Mouse (Mus musculus) stomach, embryonic 14.5 days (tissue): ENCODE measurements around the gene Dennd1b. TPM values are rescaled to one million over a fixed set of nuclear protein-coding genes. Genes with fewer than 3 reads are reported as not detected.

Experiments used
- ATAC-seq: fragments of 200-750 bp; cut with Nextera tagmentation; 2 replicates; pipeline ENCODE4 v1.8.0; 2017; ENCODE audit warnings: low read depth, moderate TSS enrichment; ENCODE audit not compliant: insufficient number of reproducible peaks, insufficient read depth, low FRiP score
- H3K27ac ChIP-seq: fragments of 300-500 bp; sonication (generic); 2 replicates; pipeline ENCODE4 v1.5.1; 2014; ENCODE audit warnings: mild to moderate bottlenecking, low read length, moderate library complexity, mixed read lengths
- H3K27me3 ChIP-seq: fragments of 300-500 bp; sonication (generic); 2 replicates; pipeline ENCODE4 v1.6.1; 2014; ENCODE audit warnings: low read length, control low read depth, mixed read lengths; ENCODE audit not compliant: control insufficient read depth, insufficient read depth
- H3K36me3 ChIP-seq: fragments of 300-500 bp; sonication (generic); 2 replicates; pipeline ENCODE4 v1.6.1; 2014; ENCODE audit warnings: mild to moderate bottlenecking, control low read depth, low read length, moderate library complexity, mixed read lengths; ENCODE audit not compliant: control insufficient read depth, insufficient read depth
- H3K4me1 ChIP-seq: fragments of 300-500 bp; sonication (generic); 2 replicates; pipeline ENCODE4 v1.6.1; 2014; ENCODE audit warnings: low read length, control low read depth, mixed read lengths; ENCODE audit not compliant: control insufficient read depth, insufficient read depth
- H3K4me2 ChIP-seq: fragments of 300-500 bp; sonication (generic); replicated peaks from 2 replicates; pipeline ENCODE4 v1.6.1; 2014; ENCODE audit warnings: low read depth, low read length, control low read depth
- H3K4me3 ChIP-seq: fragments of 300-500 bp; sonication (generic); 2 replicates; pipeline ENCODE4 v1.5.1; 2014; ENCODE audit warnings: low read depth, low read length, control low read depth
- H3K9ac ChIP-seq: fragments of 300-500 bp; sonication (generic); replicated peaks from 2 replicates; pipeline ENCODE4 v1.6.1; 2014; ENCODE audit warnings: low read depth, mild to moderate bottlenecking, control low read depth, low read length, moderate library complexity, mixed read lengths
- H3K9me3 ChIP-seq: fragments of 300-500 bp; sonication (generic); 2 replicates; pipeline ENCODE4 v1.6.1; 2016; ENCODE audit warnings: low read depth, low read length, control low read depth; ENCODE audit not compliant: control insufficient read depth
- WGBS: fragments of 180-500 bp; shearing (Covaris S2); extraction: QIAGEN DNeasy Blood & Tissue Kit; methylation state at CpG from one replicate; pipeline ENCODE4 v1.1.7; 2014; 5-methylcytosine and 5-hydroxymethylcytosine counted together
- polyA plus RNA-seq: library from polyadenylated mRNA; unstranded; fragments of >200 nt; fragmentation: Nextera tagmentation; extraction: Ambion mirVana; gene quantifications from 2 replicates; pipeline ENCODE4 v1.2.1, GENCODE M21; 2014

Gene Dennd1b
- polyA plus RNA-seq, 1 experiment from 2014 or later = 12.8 TPM

DNA sequence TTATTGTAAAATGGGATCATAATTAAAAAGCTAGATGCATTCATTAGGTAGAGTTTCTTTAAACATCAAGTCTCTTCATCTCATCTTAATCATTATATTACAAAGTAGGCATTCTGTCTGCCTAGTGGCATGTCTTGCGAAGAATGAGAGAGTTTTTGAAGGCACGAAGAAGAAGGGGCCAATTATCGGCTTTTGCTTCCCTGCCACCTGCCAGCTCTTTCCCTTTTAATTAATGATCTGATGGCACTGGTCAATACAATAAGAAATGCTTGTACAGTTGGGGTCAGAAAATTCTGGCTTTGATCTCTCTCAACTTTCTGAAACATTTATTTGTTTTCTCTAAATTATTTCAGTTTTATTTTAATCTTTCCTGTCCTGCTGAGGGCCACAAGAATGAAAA is 127.5 kb downstream of the Dennd1b start:
- no peak for ATAC-seq
- Histone ChIP-seq H3K9me3 (no peaks in the 10 kb centered on the region), H3K36me3 (no peaks in the 10 kb centered on the region), H3K9ac (no peak overlapping the region), H3K4me2 (no peak overlapping the region), H3K4me1 (no peaks in the 10 kb centered on the region), H3K27me3 (no peaks in the 10 kb centered on the region), H3K4me3 (no peak overlapping the region), H3K27ac (no peak overlapping the region)
- WGBS = 79% methylated on average over 3 of the region's 3 CpGs

DNA sequence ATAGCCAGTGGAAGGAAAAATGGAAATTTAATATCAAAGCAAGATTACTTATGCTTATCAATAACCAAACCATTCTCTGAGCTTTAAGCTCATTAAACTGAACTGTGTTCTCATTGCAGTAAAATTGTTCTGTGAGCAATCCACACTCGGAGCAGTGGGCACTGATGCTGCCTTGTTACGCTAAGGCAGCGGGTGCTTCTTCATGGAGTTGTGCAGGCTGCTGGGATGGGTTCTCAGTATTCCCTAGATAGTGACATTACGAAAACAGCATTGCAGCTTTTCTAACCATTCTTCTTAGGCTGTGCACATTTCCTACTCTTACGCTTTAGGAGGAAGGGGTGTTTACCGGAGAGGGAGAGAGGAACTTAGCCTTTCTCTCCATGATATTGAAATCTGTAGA is 128.5 kb downstream of the Dennd1b start:
- no peak overlapping the region for H3K4me3 ChIP-seq
- no peaks in the 10 kb centered on the region for H3K9me3 ChIP-seq
- no peak overlapping the region for H3K27ac ChIP-seq
- no peaks in the 10 kb centered on the region for H3K36me3 ChIP-seq
- no peak overlapping the region for H3K9ac ChIP-seq
- 90% methylated on average over 6 of the region's 6 CpGs for WGBS
- H3K4me2 ChIP-seq = no peak overlapping the region
- no peak for ATAC-seq
- H3K27me3 ChIP-seq = no peaks in the 10 kb centered on the region
- no peaks in the 10 kb centered on the region for H3K4me1 ChIP-seq

DNA sequence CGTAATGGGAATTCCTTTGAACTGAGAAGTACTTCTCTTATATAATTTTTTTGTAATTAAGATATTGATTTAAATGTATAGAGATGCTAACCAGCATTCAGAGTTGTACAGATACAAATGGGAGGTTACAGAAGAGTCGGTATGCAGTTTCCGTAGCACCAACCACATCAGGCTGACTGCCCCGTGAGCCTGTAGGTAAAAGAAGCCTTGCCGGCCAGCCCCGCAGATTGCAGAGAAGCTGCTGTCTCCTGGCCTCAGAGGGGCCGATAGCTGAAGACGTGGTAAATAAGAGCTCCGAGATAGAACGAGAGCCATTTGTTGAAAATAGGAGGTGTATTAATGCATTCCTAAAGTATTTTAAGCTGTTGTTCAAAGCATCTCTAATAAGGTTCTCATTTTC is 128.9 kb downstream of the Dennd1b start:
- H3K4me2 ChIP-seq = no peak overlapping the region
- 70% methylated on average over 10 of the region's 10 CpGs for WGBS

DNA sequence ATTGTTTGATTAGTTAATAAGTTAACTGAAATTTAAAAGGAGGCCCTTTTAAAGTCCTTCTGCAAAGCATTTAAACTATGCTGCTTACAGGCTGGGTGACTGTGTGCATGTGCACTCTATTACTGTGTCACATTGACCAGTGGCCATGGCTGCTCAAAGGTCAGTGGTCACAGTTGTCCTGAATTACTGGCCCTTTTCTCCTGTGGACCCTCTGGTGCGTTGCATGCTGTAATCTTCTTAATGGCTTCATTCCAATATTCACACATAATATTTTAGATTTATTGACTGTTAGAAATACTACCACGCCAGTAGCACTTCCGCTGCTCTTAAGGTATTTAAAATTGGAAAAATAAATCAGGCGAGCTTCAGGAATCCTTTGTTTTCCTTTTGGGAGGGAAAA is 129.5 kb downstream of the Dennd1b start:
- H3K9me3 ChIP-seq = no peaks in the 10 kb centered on the region
- no peaks in the 10 kb centered on the region for H3K27me3 ChIP-seq
- no peak overlapping the region for H3K27ac ChIP-seq
- H3K4me3 ChIP-seq = no peak overlapping the region
- H3K4me2 ChIP-seq = no peak overlapping the region
- no peak for ATAC-seq
- no peaks in the 10 kb centered on the region for H3K4me1 ChIP-seq
- 78% methylated on average over 4 of the region's 4 CpGs for WGBS
- H3K9ac ChIP-seq = no peak overlapping the region
- no peaks in the 10 kb centered on the region for H3K36me3 ChIP-seq

More for the DNA sequence above, 128.9 kb downstream of the Dennd1b start:
- no peaks in the 10 kb centered on the region for H3K36me3 ChIP-seq
- no peak overlapping the region for H3K9ac ChIP-seq
- no peak overlapping the region for H3K27ac ChIP-seq
- no peak for ATAC-seq
- H3K4me1 ChIP-seq = no peaks in the 10 kb centered on the region
- H3K4me3 ChIP-seq = no peak overlapping the region
- H3K9me3 ChIP-seq = no peaks in the 10 kb centered on the region
- no peaks in the 10 kb centered on the region for H3K27me3 ChIP-seq

DNA sequence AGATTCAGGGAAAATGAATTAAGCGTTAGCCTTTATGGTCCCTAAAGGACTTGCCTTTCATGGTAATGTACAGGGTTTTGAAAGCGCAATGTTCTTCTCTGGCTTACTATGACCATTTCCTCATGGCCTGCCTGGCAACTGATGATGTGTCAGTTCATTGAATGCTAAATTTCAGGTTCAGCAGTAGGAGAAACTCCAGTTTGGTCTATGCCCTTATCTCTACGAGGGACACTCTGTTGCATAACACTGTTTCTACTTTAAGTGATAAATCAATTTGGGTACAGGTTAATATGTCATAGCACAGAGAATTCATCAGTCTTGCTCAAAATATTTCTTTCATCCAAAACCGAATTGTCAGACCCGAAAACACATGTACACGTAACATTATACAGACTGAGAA is 133.1 kb downstream of the Dennd1b start:
- Histone ChIP-seq H3K36me3 (no peaks in the 10 kb centered on the region), H3K27me3 (no peaks in the 10 kb centered on the region), H3K4me2 (no peak overlapping the region), H3K27ac (no peak overlapping the region), H3K4me1 (no peaks in the 10 kb centered on the region), H3K9me3 (no peaks in the 10 kb centered on the region), H3K4me3 (no peak overlapping the region), H3K9ac (no peak overlapping the region)
- ATAC-seq = no peak
- WGBS = 89% methylated on average over 6 of the region's 6 CpGs

DNA sequence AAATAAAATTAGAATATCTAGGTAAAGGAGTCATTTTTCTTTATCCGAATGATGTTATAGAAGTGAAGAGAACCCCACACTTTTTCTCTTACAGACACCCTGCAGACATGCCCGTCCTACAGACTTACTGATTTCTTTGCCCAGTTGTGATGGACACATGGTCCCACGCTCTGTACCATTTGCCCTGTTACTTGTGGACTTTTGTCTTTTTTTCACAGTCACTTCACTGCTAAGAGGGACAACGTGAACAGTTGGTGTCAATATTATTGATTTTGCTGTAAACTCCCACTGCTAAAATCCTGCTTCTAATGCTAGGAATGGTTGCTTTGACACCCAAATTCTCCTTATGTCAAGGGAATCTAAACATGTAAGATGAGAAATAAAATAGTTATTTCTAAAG is 134.9 kb downstream of the Dennd1b start:
- Histone ChIP-seq H3K4me1 (no peaks in the 10 kb centered on the region), H3K9ac (no peak overlapping the region), H3K4me3 (no peak overlapping the region), H3K36me3 (no peaks in the 10 kb centered on the region; the same call in 1 of the 2 replicates), H3K9me3 (no peaks in the 10 kb centered on the region), H3K27ac (no peak overlapping the region), H3K4me2 (no peak overlapping the region), H3K27me3 (no peaks in the 10 kb centered on the region)
- 82% methylated on average over 4 of the region's 4 CpGs for WGBS
- ATAC-seq = no peak

DNA sequence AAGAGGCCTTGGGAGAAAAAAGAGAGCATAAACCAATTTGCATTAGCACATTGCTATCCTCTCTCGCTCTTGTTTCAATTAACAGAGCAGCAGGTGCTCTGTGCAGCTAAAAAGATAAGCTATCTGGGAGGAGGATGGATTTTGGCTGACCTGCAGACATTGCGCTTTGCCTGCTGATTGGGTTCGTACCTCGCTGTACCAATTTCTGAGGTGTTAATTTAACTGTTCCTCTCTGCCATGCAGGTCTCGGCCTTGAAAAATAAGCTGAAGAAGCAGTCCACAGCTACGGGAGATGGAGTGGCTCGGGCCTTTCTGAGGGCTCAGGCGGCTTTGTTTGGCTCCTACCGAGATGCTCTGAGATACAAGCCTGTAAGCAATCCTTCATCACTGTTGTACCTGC is 138.5 kb downstream of the Dennd1b start:
- Histone ChIP-seq H3K4me3 (no peak overlapping the region), H3K9ac (no peak overlapping the region), H3K27ac (no peak overlapping the region), H3K9me3 (no peaks in the 10 kb centered on the region), H3K36me3 (no peaks in the 10 kb centered on the region; the same call in 1 of the 2 replicates), H3K27me3 (no peaks in the 10 kb centered on the region), H3K4me2 (no peak overlapping the region), H3K4me1 (no peaks in the 10 kb centered on the region)
- WGBS = 80% methylated on average over 9 of the region's 9 CpGs
- ATAC-seq = no peak

DNA sequence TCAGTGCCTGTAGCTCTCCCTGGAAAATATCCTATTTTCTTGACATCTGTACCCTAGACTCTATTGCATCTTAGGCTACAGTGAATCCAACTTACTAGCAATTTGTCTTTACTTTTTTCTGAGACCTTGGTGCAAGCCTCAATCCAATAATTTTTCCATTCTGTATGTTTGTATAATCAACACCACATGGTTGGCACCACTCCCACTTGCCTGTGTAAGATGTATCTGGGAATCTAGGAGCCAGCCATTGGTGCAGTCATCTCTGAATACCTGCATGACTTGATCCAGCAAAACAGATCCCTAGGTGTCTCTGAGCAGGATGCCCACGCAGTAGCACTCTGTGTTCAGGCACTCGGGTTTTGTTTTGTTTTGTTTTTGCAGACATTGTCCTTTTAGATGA is 145.0 kb downstream of the Dennd1b start:
- Histone ChIP-seq H3K9me3 (no peaks in the 10 kb centered on the region), H3K4me2 (no peak overlapping the region), H3K27me3 (no peaks in the 10 kb centered on the region), H3K27ac (no peak overlapping the region), H3K9ac (no peak overlapping the region), H3K4me3 (no peak overlapping the region), H3K36me3 (no peaks in the 10 kb centered on the region; the same call in 1 of the 2 replicates), H3K4me1 (no peaks in the 10 kb centered on the region)
- no peak for ATAC-seq
- WGBS = 86% methylated on average over 2 of the region's 2 CpGs

DNA sequence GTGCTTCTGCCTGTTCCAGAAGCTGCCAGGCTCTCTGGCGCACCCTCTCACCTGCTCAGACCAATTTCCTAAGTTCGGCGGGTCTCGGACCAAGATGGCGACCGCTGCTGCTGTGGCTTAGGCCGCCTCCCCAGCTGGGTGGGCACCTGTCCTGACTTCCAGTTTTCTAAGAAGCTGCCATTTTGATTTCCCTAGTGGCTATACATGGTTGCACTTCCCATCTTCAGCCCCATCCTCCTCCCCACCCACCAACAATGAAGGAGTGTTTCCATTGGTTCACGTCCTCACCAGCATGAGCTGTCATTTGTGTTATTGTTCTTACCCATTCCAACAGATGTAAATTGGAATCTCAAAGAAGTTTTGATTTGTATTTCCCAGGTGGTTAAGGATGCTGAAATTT is 159.4 kb downstream of the Dennd1b start:
- Histone ChIP-seq H3K9ac (no peak overlapping the region), H3K36me3 (no peaks in the 10 kb centered on the region), H3K9me3 (no peaks in the 10 kb centered on the region), H3K4me2 (no peak overlapping the region), H3K4me3 (no peak overlapping the region), H3K4me1 (no peaks in the 10 kb centered on the region), H3K27me3 (no peaks in the 10 kb centered on the region), H3K27ac (no peak overlapping the region)
- ATAC-seq = no peak
- 94% methylated on average over 8 of the region's 8 CpGs for WGBS
